Comparison of ENCODE assay signal across 8 mouse cellular contexts in genomic region chr12:61524183-61524651, GRCm38 (mm10). TPM values are rescaled to one million over a fixed set of nuclear protein-coding genes. Genes with fewer than 3 reads are reported as not detected.
DNase-seq lines count a peak whose midpoint lies in the region; ATAC-seq lines count a peak whose summit lies in the region.

No protein-coding gene starts in this region.

- intact Hi-C loops in left cerebral cortex, postnatal 36 days (cut with DNase I): loop anchor here (10.0 kb wide), 1 partner anchor 201 kb away; no protein-coding TSS in a partner anchor

- WGBS in heart, embryonic 14.5 days: under 1% methylated on average over 33 of the region's 33 CpGs

- no peaks in the 10 kb centered on the region for H3K36me3 ChIP-seq in heart, embryonic 14.5 days (ENCODE audit: control insufficient read depth, insufficient read depth, low read length)

- H3K27me3 ChIP-seq in heart, embryonic 14.5 days (ENCODE audit: control insufficient read depth, insufficient read depth, low read length): peaks cover 52% of the 10 kb centered on the region

- no peak for ATAC-seq in heart, embryonic 14.5 days (ENCODE audit: insufficient number of reproducible peaks, insufficient read depth, low FRiP score, low read depth)

- H3K4me3 ChIP-seq in heart, embryonic 14.5 days (ENCODE audit: control insufficient read depth in 1 of 2, insufficient read depth in 1 of 2, low read depth in 1 of 2, low read length in 2 of 2): peak overlapping the region; percentile 57 to 60

- peaks cover 3 to 10% of the 10 kb centered on the region in 2 experiments; a peak in 2 of 4 replicates for H3K4me1 ChIP-seq in heart, embryonic 14.5 days (ENCODE audit: control insufficient read depth in 2 of 2, insufficient read depth in 2 of 2, low read length in 2 of 2)

- H3K9me3 ChIP-seq in heart, embryonic 14.5 days (ENCODE audit: control insufficient read depth, low read length): no peaks in the 10 kb centered on the region

- no peak overlapping the region for H3K27ac ChIP-seq in heart, embryonic 14.5 days (replicated peaks in 1 of 2; ENCODE audit: control insufficient read depth in 1 of 2, insufficient read depth in 1 of 2, low read depth in 2 of 2, low read length in 2 of 2)

- peak overlapping the region; percentile 91 for H3K4me2 ChIP-seq in heart, embryonic 14.5 days (ENCODE audit: low read length)

- no peak for DNase-seq in heart, postnatal 4 days
- DNase-seq in cerebellum, postnatal 10 days: peak; percentile 57 to 68
- DNase-seq in frontal cortex, postnatal 14 days (ENCODE audit: low spot score in 2 of 2): peak; percentile 24 to 33
- peak; percentile 63 to 65 for DNase-seq in left cerebral cortex, postnatal 36 days (ENCODE audit: low spot score in 2 of 2)
- DNase-seq in retina, postnatal 1 day: peak; percentile 64
- DNase-seq in ovary, postnatal 14 days (ENCODE audit: low spot score): no peak
- DNase-seq in urinary bladder, postnatal 10 days (ENCODE audit: low spot score): no peak

- H3K9ac ChIP-seq in heart, embryonic 14.5 days (ENCODE audit: low read length): no peak overlapping the region

RNA-seq across cellular contexts. Expression of gene Lrfn5, which starts 1.3 kb away (rescaled TPM):
- polyA plus RNA-seq in heart, embryonic 14.5 days (2014; fragmentation: Nextera tagmentation; extraction: Ambion mirVana): 0.13 and 0.27 TPM in 2 replicates
- under 1 TPM; 0.18 to 0.19 TPM for total RNA-seq in heart, postnatal 4 days (2021)
- total RNA-seq in left cerebral cortex, postnatal 36 days (2021): 100 to 1,000 TPM; 114 to 120 TPM

Comparison
In these comparisons a context has a peak if more than half of its experiments do, and no peak if none do; other contexts are left out.
1. DNase-seq: peak in cerebellum, postnatal 10 days (2 of 2), frontal cortex, postnatal 14 days (2 of 2), left cerebral cortex, postnatal 36 days (2 of 2) and retina, postnatal 1 day (single experiment); none in heart, postnatal 4 days (single experiment), ovary, postnatal 14 days (single experiment) and urinary bladder, postnatal 10 days (single experiment).
2. RNA of gene Lrfn5, which starts 1.3 kb away (total RNA-seq): 114 to 120 TPM in left cerebral cortex, postnatal 36 days; 0.18 to 0.19 TPM in heart, postnatal 4 days; every median in the first group is over 10 times any median in the second.